Mouse (Mus musculus) T-helper 17 cell (primary cell): ENCODE data around the gene Manba.
"Not testable (repeated sequence)": the region's sequence is repeated elsewhere in the genome, so short reads cannot be mapped to it uniquely, and the experiment has no call there.

ENCODE experiments used
- in situ Hi-C, 2 experiments: fragments of 300-600 bp; cut with MboI, MseI; formaldehyde crosslinking; loops; 1 replicate in 1 of 2; 2 replicates in 1 of 2; pipeline ENCODE4 v1.15.1; 2025; ENCODE audit warnings: high pct_unique_total_duplicates in 2 of 2

Gene Manba

DNA sequence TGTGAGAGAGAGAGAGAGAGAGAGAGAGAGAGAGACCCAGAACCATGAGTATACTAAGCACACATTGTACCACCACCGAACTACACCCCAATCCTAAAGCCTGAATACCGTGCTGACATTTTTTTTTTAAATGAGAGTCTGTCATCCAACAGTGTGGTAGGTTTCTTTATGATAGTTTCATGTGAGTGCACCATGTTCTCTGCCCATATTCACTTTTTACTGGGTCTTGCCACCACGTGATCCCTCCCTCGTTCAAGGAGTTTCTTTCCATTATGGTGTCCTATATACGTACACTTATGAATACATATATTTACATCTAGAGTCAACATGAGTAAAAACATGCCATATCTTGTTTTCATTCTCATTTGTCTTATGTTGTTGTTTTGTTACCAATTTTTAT is 940 bp downstream of the Manba start:
- in situ Hi-C loops: no loop called here

DNA sequence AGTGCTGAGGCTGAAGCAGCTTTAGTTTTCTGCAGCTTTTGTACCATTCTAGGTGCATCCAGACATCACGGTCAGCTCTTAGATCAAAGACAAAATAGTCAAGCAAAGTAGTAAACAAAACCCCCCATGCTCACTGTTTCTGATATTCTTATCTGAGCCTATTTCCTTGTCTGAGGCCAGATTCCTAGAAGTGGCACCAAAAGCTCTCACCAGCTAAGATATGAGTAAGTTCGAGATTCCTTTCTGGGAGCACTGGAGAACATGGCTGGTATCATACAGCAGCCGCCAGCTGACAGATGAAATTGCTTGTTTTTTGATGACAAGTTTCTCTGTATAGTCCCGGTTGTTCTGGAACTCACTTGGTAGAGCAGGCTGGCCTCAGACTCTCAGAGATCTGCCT is 2.4 kb downstream of the Manba start:
- in situ Hi-C loops: no loop called here

DNA sequence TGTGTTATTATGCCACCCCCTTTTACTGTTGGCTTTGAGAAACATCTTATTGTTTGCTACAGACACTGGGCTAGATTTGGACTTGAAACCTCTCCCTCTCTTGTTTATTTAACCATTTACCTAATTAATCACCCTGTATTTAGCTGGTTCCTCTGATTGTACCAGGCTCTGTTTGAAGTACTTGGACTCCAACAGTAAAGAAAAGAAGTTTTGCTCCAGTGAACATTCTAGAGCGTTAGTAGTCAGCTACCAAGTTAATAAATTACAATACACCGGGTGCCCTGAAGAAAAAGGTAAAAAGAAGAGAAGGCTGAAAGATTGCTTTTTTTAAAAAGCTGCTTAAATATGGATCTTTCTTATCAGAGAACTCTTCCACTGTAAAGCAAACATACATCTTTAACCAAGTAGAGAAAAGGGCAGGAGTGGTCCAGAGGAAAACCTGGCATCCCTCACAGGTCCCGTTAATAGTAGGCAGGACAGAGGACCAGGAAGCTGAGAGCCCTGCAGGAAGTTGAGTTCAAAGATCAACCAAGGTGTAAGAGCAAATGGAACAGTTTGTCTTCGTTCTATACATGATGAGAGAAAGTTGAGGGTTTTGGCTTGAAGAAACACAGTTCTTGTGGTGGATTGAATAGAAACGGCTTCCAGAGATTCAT is 4.6 kb downstream of the Manba start:
- in situ Hi-C loops: no loop called here

DNA sequence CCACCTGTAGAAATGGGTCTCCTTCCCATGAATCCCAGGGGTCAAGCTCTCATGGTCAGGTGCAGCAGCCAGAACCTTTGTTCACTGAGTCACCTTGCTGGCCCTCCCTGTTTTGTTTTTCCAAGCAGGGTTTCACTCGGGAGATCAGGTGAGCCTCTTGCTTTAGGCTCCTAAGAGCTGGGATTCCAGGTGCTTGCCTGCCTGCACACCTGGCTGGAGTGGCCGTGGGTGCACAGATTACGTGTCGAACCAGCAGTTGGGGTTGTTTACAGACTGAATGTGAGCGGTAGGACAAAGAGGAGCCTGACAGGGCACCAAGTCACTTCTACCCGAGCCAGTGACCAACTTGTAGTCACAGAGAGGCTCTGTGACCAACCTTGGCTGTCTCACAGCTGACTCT is 5.7 kb downstream of the Manba start:
- in situ Hi-C loops: no loop called here

DNA sequence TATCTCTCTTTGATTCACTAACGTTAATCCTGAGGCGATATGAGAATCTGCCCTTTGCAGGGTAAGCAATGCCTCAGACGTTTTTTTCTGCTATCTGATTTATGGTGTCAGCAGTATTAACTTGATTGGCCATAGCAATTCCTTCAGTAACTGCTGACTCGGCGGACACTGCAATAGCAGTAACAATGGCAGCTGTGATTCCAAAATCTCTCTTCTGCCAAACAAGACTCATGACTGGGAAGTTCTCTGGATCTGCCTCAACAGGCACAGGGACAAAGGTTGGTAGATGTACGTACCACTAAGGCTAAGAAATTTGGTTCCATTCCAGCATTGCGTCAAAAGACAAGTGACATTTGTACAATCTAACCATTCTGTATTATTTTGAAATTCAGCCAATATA is 7.9 kb downstream of the Manba start:
- in situ Hi-C loops: not testable (repeated sequence)

DNA sequence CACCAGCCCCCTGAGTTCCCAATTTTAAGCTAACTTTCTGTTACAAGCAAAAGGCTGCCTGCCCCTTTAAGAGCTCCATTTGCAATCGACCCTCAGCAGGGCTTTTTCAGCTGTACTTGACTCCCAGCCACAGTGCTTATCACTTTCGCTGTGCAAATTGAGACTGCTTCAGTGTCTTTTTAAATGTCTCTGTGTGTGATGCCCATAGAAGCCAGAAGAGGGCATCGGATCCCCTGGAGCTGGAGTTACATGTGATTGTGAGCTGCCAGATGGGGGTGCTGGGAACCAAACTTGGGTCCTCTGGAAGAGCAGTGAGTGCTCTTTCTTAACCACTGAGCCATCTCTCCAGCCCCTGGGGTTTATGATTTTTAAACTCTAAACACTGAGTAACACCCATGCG is 12.5 kb downstream of the Manba start:
- in situ Hi-C loops: not testable (repeated sequence)

DNA sequence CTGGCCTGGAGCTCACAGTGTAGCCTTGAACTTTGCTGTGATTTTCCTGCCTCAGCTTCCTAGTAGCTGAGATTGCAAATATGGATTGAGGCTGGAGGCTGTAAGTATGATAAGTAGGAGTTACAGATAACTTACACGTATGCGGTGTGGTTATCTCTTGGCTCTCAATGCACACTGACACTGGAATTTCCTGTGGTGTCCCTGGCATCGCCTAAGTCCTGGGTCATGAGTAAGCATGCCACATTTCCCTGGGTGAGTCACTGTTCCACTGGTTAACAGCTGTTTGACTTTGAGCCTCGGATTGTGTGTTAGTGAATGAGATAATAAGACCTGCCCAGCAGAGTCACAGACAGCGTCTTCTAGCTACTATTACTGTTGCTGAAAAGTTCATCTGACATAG is 13.5 kb downstream of the Manba start:
- in situ Hi-C loops: no loop called here

DNA sequence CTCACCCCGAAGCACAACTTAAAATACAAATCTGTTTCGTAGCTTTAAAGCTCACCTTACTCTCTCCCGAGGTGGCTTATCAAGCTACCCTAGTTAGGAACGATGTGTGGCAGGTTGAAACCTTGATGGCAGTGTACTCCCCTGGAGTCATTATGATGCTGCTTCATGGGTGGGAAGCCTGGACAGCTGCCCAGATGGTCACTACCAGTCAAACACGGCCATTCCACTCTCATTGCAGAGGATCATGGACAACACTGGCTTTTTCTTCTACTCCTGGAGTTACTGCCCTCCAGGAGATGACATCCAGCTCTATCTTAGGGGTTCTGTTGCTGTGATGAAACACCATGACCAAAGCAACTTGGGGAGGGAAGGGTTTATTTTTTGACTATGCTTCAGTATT is 17.7 kb downstream of the Manba start:
- in situ Hi-C loops: loop anchor here in 1 of 2 experiments (10.0 kb wide), 1 partner anchor 208 kb away; no protein-coding TSS in a partner anchor

DNA sequence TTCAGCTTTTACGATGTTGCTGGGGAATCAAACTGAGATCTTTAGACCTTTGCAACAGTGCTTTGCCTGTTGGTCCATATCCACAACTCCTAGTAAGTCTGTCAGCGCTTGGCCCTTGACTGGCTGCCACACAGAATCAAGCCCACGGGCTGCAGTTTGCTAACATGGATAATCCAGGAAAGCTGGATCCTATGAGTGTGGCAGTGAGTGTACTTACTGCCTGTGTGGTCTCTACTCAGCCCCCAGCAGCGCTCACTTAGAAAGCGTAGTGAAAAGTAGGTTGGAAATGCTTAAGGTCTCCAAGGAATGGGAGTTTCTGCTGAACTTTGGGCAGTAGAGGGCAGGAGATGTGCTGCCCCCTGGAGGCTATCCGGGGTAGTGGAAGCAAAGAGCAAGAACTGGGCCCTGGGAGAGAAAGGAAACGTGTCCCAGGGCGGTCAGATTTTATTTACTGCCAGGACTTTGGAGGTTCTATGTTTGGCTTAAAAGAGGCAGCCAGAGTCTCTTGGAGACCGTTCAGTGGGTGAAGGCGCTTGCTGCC is 20.0 kb downstream of the Manba start:
- in situ Hi-C loops: loop anchor here (5.0 to 10.0 kb wide), 2 partner anchors 113 to 211 kb away; no protein-coding TSS in a partner anchor

DNA sequence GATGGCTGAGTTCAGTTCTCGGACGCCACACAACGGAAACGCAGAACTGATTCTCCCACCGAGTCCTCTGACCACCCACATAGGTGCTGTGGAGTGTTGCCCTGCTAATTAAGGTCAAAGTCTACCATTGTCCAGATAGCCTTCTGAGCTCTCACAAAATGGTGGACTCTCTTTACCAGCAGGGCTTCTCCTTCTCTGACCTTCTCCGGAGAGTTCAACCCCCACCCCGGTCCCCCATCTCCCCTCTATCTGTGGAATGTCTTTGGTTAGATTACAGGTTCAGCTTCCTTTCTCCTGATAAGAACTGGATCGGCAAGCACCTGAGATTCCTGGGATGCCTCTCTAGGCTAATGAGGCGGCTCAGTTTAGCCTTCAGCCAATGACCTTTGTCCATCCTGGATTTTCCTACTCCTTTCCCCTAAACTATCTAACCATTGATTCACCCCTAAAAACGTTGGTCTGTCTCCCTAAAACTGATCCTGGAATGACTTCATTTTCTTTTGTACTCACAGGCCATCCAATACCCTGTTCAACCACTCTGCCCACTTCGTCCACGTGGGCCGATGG is 20.6 kb downstream of the Manba start:
- in situ Hi-C loops: loop anchor here (5.0 to 10.0 kb wide), 2 partner anchors 114 to 211 kb away; no protein-coding TSS in a partner anchor

DNA sequence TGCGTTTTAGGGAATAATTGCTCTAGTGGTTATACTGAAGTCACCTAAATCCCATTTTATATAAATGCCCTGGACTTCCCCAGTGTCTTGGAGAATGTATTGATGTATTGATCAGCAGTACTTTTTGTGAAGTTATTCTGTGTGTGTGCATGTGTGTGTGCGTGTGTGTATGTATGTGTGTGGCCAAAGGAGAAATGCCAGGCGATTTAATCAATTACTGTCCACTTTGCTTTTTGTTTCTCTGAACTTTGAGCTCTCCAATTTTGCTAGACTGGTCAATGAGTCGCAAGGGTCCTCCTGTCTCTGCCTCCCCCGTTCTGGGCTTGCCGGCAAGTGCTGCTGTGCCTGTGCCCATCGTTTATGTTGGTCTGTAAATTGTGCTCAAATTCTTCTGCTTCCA is 22.1 kb downstream of the Manba start:
- in situ Hi-C loops: loop anchor here (5.0 to 10.0 kb wide), 2 partner anchors 115 to 213 kb away; no protein-coding TSS in a partner anchor

DNA sequence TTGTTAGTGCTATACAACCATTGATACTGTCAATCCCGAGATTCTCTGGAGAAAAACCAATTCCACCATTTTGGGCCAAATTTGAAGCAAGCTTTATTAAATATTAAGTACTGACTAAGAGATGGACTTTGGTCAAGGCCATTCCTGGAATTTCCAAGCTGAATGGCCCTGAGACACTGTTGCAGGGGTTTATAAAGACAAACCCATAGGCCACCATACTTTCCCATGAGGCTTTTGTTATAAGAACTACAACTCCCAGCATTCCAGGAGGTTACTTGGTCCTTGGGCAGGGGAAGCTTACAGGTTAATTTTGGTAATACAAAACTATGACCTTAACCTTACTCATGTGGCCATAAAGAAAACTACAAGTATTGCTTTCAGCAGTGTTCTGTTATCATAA is 22.8 kb downstream of the Manba start:
- in situ Hi-C loops: loop anchor here (5.0 to 10.0 kb wide), 2 partner anchors 116 to 213 kb away; no protein-coding TSS in a partner anchor

DNA sequence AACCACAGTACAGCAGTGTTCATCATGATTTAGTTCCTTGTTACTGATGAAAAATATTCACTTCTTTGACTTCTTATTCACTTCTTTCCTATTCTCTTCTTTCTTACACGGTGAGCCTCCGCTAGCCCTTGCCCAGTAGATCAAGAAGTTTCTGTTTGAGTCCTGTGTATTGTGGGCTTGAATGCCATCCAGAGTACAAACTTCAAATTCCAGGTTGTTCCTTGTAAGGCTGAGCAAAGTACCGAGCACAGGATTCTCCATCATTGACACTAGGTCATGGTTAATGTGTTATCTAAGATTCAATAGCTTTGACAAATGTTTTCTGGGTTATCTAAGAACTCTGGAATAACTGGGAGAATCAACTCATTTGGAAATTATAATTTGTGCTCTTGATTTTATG is 25.0 kb downstream of the Manba start:
- in situ Hi-C loops: no loop called here

DNA sequence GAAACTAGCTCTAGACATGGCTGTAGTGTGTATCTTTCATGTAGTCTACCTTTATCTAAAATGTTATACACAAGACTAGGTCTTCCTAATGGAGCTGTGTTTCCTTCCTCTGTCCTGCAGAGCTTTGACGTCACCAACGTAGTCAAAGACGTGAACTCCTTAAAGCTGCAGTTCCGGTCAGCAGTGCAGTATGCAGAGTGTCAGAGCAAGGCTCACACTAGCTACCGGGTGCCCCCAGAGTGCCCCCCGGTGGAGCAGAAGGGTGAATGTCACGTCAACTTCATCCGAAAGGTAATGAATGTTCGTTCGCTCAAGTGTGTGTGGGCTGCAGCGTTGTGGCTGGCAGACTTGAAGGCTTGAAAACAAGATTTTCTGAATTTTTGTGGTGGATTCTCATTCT is 26.3 kb downstream of the Manba start:
- in situ Hi-C loops: no loop called here

DNA sequence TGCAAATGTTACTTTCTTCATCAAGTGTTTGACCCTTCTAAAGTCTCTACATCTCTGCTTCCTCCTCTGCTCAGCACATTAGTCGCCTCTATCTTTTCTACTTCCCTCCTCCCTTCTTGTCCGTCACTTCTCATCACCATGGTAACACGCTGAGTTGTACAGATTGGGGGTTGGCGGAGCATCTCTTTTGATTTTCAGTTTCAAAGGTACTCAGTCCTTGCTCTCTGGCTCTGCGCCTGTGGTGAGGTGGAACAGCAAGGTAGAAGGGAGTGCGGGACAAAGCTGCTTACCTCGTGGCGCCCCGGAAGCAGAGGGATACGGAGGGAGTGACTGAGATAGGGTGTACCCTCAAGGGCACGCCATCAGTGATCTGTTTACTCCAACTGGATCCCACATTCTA is 27.9 kb downstream of the Manba start:
- in situ Hi-C loops: no loop called here

DNA sequence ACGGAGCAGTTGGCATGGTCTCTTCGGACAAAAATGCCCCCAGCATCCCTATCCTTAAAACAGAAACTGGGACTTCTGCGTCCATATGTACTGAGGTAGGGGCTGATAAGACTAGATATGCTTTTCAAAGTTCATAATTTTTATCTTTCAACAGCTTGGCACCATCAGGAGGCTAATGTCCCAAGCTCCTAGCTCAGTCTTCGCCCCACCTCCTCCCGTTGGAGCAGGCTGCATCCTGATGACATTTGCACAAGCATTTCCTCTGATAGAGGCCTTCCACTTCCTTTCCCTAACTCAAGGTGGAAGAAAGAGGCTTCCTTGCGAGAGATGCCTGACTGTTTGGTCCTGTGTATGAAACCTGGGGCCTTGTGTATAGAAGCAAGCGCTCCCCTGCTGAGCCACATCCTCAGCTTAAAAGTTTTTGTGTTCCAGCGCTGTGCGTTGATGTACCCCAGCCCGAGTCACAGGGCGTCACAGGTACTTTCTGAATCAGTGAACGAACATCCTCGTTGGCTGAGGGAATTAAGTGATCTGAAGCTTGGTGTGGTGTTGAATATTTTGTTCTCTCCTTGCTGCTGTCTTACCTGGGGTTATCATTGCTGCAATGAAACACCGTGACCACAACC is 28.5 kb downstream of the Manba start:
- in situ Hi-C loops: no loop called here

DNA sequence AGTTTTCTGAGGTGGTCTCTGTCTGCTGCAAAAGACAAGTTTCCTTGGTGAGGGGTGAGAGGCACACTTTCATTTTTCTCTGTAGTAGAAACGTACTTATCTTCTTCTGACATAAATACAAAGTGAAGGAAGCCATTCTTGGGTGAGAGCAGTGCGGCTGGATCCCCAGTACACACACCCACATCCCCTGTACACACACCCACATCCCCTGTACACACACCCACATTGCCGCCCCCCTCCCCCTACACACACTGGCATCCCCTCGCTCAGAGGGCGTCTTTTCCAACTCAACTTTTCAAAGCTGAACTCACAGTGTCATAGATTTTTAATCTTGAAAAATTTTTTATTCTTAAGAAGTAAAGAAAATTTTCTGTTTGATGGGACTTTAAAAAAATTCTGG is 29.8 kb downstream of the Manba start:
- in situ Hi-C loops: no loop called here

DNA sequence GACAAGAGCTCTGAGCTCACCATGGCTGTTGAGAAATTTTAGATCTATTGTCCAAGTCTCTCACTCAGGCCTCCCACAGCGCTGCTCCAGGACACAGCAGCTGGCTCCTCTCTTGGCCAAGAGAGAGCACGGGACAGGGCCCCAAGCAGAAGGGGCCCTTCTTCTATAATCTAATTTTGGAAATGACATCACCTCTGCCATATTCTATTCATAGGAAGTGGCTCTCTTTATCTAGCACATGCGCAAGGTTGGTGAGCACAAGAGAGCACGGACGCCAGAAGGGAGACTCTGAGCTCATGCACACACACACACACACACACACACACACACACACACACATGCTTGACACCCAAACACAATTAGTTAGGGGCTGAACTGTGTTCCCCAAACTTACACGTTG is 31.5 kb downstream of the Manba start:
- in situ Hi-C loops: no loop called here

DNA sequence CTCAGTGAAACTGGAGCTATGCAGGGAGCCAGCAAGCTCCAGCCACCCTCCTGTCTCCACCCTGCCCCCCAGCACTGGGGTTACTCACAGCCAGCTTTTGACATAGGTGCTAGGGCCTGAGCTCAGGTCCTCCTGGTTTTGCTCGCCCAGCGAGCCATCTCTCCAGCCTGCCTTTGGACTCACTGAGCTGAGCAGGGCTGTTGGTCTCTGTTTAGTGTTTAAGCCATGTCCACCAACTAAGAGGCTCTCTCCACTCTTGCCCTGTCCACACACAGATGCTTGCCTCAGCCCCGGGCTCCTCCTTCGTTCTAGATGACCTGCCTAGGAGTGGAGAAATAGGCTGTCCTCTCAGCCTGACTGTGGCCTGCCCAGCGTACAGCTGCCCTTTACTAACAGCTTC is 33.5 kb downstream of the Manba start:
- in situ Hi-C loops: no loop called here

DNA sequence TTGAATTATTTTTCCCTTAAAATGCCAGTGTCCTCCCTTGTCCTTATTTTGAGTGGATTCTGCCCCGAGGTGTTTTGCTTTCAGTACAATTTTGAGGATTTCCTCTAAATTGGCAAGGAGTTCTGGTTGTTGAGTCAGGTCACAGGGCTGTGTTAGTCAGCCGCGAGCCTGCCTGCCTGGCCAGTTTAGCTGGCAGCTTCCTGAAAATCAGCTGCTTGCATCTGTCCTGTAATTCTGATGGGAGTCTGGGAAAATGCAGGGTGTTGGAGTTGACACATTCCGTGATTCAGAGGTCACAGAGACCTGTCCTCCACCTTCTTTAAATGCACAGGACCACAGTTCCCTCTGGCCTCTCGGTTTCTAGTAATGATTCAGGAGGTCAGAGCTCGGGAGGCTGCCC is 34.2 kb downstream of the Manba start:
- in situ Hi-C loops: no loop called here

DNA sequence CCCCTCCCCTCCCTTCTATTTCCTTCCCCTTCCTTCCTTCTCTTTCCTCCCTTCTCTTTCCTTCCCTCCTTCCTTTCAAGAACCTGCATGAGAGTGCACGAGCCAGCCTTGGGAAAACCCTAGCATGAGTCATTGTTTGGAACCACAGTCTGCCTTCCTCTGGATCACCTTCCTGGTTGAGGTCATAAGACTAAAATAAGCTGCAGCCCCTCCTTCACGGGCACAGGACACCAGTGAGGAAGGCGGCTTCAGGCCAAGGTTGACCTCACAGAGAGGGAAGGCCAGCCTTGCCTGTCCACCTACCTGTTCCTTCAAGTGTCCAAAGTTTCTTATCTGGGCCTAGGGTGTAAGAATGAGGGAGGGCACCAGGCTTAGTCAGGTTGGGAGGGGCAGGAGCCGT is 36.6 kb downstream of the Manba start:
- in situ Hi-C loops: no loop called here

DNA sequence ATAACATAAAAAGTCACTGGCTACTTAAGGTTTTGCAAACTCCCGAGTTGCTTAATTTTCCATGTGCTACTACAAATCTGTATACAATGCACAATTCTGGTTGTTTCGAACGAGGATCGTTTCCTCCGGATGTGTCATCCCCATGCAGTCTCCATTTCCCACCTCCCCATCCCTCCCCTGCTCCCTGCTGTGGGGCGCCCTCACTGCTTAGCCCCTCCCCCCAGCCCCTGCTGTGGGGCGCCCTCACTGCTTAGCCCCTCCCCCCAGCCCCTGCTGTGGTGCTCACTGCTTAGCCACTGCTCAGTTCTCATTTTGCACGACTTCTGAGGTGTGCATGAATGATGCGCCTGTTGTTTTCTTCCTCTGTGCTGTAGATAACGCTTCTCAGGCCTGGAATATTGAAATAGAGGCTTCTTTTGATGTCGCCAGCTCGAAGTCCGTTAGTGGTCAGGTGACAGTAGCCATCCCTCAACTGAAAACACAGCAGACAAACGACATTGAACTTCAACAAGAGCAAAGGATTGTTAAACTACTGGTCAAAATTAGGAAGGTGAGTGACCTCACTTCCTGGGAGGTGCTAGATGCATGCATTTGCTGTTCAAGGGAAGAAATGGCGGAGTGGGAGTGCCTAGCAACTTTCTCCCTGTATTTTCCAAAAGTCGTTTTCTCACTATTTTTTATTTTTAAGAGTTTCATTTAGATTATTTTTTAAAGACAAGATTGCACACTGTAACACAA is 37.4 kb downstream of the Manba start:
- in situ Hi-C loops: no loop called here
